Mouse (Mus musculus): ENCODE data around the gene Olfr502.
"Not testable (repeated sequence)": the region's sequence is repeated elsewhere in the genome, so short reads cannot be mapped to it uniquely, and the experiment has no call there.

The Olfr502 gene

DNA sequence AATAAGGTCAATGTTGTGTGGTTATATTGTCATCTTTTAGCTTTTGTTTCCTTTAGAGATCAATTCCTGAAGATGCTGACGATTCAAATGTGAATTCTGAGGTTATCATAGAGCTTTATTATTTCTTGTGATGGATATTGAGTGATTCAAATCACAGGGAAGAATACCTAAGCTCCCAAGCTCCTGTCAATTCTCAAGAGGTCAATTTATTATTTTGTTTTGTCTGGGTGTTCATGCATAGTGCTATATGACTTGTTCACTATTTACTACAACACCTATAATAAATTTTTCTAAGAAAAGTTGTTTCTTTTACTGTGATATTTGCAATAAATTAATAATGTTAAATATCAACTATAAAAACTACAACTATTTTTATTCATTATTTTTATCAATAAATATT lies at the start of gene Olfr502:
Gene Olfr502 (minus strand): TSS at position 101 of the 400 bp plus-strand sequence.
- DNase-seq (ENCODE audit: low spot score), result no peak

DNA sequence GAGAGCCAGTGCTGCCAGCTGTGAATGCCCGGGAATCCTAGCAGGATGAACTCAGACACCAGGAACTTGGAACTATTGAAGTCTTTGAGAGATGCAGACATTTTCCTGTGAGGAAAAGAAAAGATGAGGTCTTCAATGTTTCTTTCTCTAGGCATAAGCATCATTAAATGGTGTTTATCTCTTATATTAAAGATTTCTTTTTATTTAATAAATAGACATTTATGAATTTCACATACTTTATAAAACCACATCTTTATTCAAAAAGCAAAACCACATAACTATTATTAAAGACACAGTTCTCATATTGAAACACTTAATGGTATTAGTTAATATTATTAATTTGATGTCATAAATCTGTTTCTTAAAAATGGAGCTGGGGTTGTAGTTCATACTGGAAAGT lies 40.8 kb upstream of the Olfr502 start, which contains the start of gene Olfr504:
Gene Olfr504 (minus strand): TSS at position 101 of the 400 bp plus-strand sequence.
- no peak for DNase-seq (ENCODE audit: low spot score)

DNA sequence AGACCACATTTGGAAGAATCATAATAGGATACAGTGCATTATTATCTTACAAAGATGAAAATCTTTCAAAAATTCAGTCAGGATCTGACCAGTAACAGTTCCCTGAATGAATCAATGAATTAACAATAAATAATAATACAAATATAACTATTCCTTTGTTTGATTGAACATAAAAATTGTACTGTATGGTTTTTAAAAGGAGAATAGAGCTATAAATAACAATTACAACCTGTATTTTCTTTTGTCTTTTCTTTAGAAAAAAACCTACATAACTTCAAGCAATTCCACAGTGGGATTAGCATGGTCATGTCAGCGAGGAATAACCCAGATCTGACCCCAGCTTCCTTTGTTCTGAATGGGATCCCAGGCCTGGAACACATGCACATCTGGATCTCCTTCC lies 19.4 kb upstream of the Olfr502 start, which contains the start of gene Olfr503:
Gene Olfr503 (plus strand): TSS at position 301 of the 400 bp plus-strand sequence.
- not testable (repeated sequence) for DNase-seq (ENCODE audit: low spot score)

- DNase-seq (ENCODE audit: low spot score), result no peak
Measured at GRCm38 (mm10) chr7:108542416-108542815, 17.6 kb upstream of the Olfr502 start.

Data from adipocyte (in vitro differentiated cells).